Mouse (Mus musculus) T-helper 1 cell (primary cell): Measurements from ENCODE around the gene Cd209b.

Source experiments
- in situ Hi-C: fragments of 300-600 bp; cut with MboI, MseI; formaldehyde crosslinking; loops from one replicate; pipeline ENCODE4 v1.15.1; 2025; ENCODE audit warnings: high pct_unique_total_duplicates

Cd209b gene

GRCm38 (mm10) chr8:3926744-3927143 lies at the start of gene Cd209b:
Cd209b (minus strand) TSS chr8:3926844.
- in situ Hi-C loops = no loop called here

GRCm38 (mm10) chr8:3956037-3956436 lies 29.4 kb upstream of the Cd209b start:
- in situ Hi-C loops = no loop called here

GRCm38 (mm10) chr8:3954646-3955045 lies 28.0 kb upstream of the Cd209b start, which contains the start of gene Cd209c:
Cd209c (minus strand) TSS chr8:3954746.
- in situ Hi-C loops = no loop called here

GRCm38 (mm10) chr8:3940023-3940422 lies 13.4 kb upstream of the Cd209b start:
- in situ Hi-C loops = no loop called here

DNA sequence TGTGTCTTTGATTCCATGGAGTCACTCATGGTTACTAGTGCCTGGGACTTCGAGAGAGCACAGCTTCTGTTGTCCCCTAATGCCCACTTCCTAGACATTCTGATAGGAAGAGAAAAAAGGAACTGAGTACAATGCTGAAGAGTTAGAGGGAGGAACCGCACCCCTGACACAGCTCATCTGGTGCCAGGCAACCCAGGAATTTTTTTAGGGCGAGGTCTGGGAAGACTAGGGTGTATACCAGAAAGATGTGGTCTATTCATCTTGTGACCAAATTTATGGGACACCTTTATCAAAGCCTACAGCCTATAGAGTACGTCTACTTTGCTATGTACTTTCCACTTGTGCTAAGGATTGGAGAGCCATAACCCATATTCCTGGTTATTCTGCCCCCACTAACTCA lies 48.2 kb downstream of the Cd209b start, which contains the start of gene Cd209d:
Gene Cd209d, minus strand, starts transcription at position 101 of the 400 bp plus-strand sequence.
- in situ Hi-C loops = no loop called here

DNA sequence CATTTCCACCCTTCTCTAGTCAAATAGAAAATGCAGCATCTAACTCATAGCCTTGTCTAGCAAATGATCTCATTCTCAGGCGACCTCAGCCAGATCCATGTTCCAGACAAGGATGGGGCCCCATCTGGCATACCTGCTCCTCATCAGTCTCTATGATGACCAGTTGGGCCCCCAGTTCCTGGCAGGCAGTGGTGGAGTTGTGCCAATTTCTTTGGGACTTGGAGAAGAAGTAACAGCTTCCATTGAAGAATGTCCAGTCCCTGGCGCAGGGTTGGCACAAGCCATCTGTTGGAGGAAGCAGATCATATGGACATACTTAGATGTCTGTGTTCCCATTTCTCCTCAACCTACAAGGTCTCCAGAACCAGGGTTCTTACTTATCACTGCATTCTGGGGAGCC lies 50.5 kb downstream of the Cd209b start:
- in situ Hi-C loops = no loop called here
